Mouse (Mus musculus) lung, adult 2 months (tissue): Measurements from ENCODE around the gene Stxbp1. TPM values are rescaled to one million over a fixed set of nuclear protein-coding genes. Genes with fewer than 3 reads are reported as not detected.
A peak's percentile ranks its signal among the peaks of the same experiment; 100 is the strongest.

Experiments
- DNase-seq: peaks from one replicate; pipeline ENCODE4 v3.0.0; 2022
- H3K4me1 ChIP-seq: fragments of 200-500 bp; 2 replicates; pipeline ENCODE4 v1.6.1; 2011; ENCODE audit warnings: low read length; ENCODE audit not compliant: control insufficient read depth, insufficient read depth
- H3K4me3 ChIP-seq: fragments of 200-500 bp; replicated peaks from 2 replicates; pipeline ENCODE3; 2011; ENCODE audit warnings: low read depth, mild to moderate bottlenecking, control low read depth, low read length; ENCODE audit errors: extremely low read depth
- CTCF ChIP-seq: fragments of 200-500 bp; IDR thresholded peaks from 2 replicates; pipeline ENCODE4 v1.5.1; 2011; ENCODE audit warnings: mild to moderate bottlenecking, low read length, control low read depth; ENCODE audit not compliant: insufficient read depth
- POLR2A ChIP-seq: fragments of 200-500 bp; IDR thresholded peaks from 2 replicates; pipeline ENCODE4 v1.6.1; 2011; ENCODE audit warnings: low read depth, mild to moderate bottlenecking, control low read depth, low read length, borderline replicate concordance; ENCODE audit errors: extremely low read depth
- WGBS: fragments of 180-500 bp; shearing (Covaris S2); methylation state at CpG from one replicate; pipeline ENCODE4 v1.1.7; 2018; 5-methylcytosine and 5-hydroxymethylcytosine counted together
- polyA plus RNA-seq: library from polyadenylated mRNA; depleted of rRNA; stranded (reverse); fragments of >200 nt; gene quantifications from 2 replicates; pipeline ENCODE4 v1.2.3, GENCODE M21; 2012; rRNA removed

The Stxbp1 gene
- polyA plus RNA-seq = 26.3 and 37.9 TPM in 2 replicates

GRCm38 (mm10) chr2:32846805-32847467 is at the start of gene Stxbp1:
Gene Stxbp1 (minus strand): TSS chr2:32847245.
- Histone ChIP-seq H3K4me1 (no peaks in the 10 kb centered on the region), H3K4me3 (peak within 1 kb of the TSS; percentile 99)
- DNase-seq = peak; percentile 83
- TF ChIP-seq CTCF = no peak
- TF ChIP-seq POLR2A = peak; percentile 44; the same call in 1 of the 2 replicates
- WGBS = under 1% methylated on average over 77 of the region's 78 CpGs

DNA sequence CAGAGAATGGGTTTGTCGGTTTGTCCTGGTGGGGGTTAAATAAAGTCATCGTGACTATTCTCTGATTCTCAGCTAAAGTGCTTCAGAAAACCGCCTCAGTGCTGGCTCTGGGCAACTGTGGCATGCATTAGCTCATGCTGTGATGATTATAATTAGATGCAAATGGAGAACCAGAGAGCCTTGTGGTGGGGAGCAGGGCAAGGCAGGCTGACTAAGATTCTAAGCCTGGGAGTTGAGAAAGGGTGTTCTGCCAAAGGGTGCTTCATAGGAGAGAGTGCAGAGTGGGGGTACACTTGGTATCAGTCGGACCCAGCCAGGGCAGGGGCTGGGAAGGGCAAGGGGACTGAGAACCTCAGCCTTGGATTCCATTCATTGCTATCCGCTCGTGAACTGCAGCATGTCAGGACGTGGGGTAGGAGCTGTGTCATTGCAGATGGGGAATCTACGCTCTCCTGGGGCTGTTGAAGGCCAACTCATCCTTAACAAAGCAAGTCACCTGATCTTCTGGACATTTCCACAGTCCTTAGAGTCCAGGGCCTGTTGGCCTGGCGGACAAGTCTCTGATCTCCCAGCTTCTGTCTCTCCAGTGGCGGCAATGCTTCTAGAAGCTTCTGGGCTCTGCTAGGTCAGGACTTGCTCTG is 49.6 kb upstream of the Stxbp1 start:
- 58% methylated on average over 10 of the region's 10 CpGs for WGBS
- H3K4me1 ChIP-seq = peaks cover 68% of the 10 kb centered on the region
- no peak for TF ChIP-seq POLR2A
- TF ChIP-seq CTCF = no peak
- no peak overlapping the region for H3K4me3 ChIP-seq
- no peak for DNase-seq

DNA sequence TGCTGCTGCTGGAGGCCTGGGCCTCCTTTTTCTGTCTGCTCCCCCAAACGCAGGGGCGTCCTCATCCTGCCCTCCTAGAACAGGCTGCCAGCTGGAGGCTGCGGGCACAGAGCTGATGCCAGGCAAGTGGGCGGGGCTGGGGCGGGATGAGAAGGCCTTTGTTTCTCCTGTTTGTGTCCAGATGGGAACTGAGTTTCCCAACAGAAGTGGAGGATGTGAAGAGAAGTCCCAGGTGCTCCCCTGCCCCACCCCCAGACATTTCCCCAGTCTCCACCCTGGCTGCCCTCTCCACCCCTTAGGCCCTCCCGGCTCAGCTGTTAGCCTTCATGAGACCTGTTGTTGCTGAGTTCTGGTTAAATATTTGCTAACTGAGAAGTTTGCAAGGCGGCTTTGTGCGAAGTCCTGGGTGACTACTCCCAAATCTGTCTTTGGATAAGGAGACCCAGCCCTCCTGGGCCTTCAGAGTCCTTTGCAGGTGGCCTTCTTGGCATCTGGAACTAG is 48.6 kb upstream of the Stxbp1 start:
- TF ChIP-seq POLR2A = no peak
- TF ChIP-seq CTCF = no peak
- 31% methylated on average over 8 of the region's 8 CpGs for WGBS
- Histone ChIP-seq H3K4me1 (peaks cover 74% of the 10 kb centered on the region), H3K4me3 (no peak overlapping the region)
- DNase-seq = peak; percentile 49

DNA sequence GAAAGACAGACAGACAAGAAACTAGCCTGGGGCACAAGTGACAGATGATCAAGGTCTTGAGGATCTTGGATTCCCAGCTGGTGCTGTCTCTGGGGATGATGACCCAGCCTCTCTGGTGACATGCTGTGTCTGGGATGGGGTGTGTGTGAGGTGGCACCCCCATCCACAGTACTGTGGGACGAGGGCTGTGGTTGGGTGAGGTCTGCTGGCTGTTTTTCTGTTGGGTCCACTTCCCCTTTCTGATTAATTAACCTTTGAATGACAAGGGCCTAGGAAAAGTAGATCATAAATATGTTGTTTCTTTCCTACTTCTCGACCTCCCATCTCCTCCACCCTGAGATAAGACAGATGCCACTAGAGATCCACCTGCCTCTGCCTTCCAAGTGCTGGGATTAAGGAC is 47.1 kb upstream of the Stxbp1 start:
- peaks cover 83% of the 10 kb centered on the region for H3K4me1 ChIP-seq
- TF ChIP-seq CTCF (no peak), POLR2A (no peak)
- 34% methylated on average over 2 of the region's 2 CpGs for WGBS
- H3K4me3 ChIP-seq = no peak overlapping the region
- DNase-seq = no peak

DNA sequence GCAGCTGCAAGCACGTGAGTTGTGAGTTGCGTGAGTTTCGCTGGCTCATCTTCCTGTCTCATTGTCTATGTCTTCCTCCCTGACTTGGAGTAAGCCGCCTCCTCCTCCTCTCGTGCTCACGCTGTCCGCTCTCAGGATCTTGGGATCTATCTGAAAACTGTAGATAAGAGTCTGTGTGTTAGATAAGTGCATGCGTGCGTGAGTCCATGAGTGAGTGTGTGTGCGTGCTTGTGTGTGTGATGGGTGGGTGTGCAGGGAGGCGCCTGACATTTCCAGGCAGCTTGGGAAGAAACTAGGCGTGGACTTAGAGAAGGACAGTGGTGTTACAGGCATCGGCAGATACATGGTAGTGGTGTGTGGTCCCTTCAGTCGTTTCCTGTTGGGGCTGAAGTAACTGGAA is 45.4 kb upstream of the Stxbp1 start:
- TF ChIP-seq CTCF (no peak), POLR2A (no peak)
- WGBS = 39% methylated on average over 14 of the region's 14 CpGs
- H3K4me1 ChIP-seq = peaks cover 79% of the 10 kb centered on the region

GRCm38 (mm10) chr2:32891278-32891677 is 44.2 kb upstream of the Stxbp1 start:
- Histone ChIP-seq H3K4me1 (peaks cover 76% of the 10 kb centered on the region), H3K4me3 (no peak overlapping the region)
- TF ChIP-seq CTCF = no peak
- TF ChIP-seq POLR2A = no peak
- WGBS = 38% methylated on average over 9 of the region's 9 CpGs
- peak; percentile 64 for DNase-seq

More for the DNA sequence above, 45.4 kb upstream of the Stxbp1 start:
- H3K4me3 ChIP-seq = no peak overlapping the region
- no peak for DNase-seq

DNA sequence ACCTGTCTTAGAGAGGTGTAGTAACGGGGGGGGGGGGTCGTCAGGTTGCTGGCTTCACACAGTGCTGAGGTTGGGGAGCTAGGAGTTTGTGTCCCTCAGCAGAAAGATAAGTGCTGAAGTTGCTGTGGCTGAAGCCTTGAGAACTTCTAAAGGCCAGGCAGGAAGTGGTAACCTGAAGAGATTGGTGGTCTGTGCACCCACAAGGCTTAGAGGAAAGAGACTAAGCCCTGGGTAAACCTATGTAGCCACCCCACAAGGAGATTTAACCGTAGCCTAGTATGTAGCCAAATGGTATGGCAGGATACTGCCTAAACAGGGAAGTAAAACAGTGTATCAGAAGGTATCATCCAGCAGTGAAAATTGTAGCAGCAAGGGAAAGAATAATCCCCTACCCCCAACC is 43.2 kb upstream of the Stxbp1 start:
- peaks cover 77% of the 10 kb centered on the region for H3K4me1 ChIP-seq
- WGBS = 71% methylated on average over 3 of the region's 3 CpGs
- H3K4me3 ChIP-seq = no peak overlapping the region
- DNase-seq = no peak
- TF ChIP-seq POLR2A (no peak), CTCF (no peak)

DNA sequence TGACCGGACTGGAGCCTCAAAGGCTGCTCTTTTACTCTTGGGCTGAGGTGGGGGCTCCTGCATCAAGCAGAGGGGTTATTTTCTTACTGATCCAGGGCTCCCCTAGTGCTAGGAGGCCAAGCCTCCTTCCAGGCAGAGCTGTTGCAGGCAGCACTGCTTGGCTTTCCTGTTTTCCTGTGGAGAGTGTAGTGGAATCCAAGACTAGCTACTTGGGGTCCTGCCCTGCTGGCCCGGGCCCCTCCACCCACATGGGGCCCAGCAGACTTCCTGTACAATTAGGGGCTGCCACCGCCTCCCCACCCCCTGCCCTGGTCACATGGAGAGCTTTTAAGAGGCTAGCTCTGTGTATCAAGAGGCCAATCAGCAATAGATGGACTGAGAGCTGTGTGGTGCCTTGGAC is 41.5 kb upstream of the Stxbp1 start:
- DNase-seq = no peak
- H3K4me1 ChIP-seq = peaks cover 74% of the 10 kb centered on the region
- 26% methylated on average over 3 of the region's 3 CpGs for WGBS
- no peak for TF ChIP-seq CTCF
- TF ChIP-seq POLR2A = no peak
- H3K4me3 ChIP-seq = no peak overlapping the region

DNA sequence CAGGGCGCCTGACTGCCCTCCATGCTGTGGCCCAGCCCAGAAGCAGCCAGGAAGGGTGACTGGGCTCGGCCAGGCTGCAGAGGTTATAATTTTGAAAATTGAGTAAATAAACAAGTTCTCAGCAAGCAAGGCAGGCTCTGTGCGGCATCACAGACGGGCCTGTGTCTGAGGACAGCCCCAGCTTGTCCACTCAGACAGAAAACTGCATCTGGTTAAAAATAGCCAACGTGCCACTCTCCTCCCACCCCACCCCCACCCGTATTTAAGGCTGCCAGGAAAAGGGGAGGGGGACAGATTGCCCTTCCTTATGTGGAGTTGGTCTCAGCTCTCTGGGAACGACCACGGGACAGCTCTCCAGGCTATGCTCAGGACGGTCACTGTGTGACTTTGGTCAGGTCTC is 41.0 kb upstream of the Stxbp1 start:
- Histone ChIP-seq H3K4me1 (peaks cover 70% of the 10 kb centered on the region), H3K4me3 (no peak overlapping the region)
- no peak for DNase-seq
- WGBS = 13% methylated on average over 9 of the region's 9 CpGs
- TF ChIP-seq POLR2A (no peak), CTCF (no peak)

DNA sequence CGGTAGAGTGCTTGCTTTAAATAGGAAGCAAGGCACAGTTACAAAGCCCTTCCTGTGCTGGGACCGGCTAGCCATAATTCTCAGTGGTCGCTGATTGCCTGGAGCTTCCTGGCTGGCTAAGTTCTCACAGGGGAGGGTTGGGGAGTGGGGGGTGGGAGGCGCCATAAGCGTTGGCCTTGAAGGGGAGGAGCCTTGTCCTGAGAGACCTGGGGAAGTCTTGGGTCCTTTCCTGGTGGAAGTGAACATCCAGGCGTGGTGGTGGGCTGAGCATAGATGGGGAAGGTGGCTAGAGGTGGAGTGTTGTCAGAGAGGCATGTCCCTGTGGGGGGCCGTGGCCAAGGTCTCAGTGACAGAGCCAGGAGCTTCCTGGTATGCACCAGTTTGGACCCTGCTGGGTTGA is 37.7 kb upstream of the Stxbp1 start:
- Histone ChIP-seq H3K4me1 (peaks cover 58% of the 10 kb centered on the region), H3K4me3 (no peak overlapping the region)
- DNase-seq = no peak
- TF ChIP-seq POLR2A (no peak), CTCF (no peak)
- WGBS = 17% methylated on average over 7 of the region's 7 CpGs
